Comparison of ENCODE assay signal across 24 mouse cellular contexts in genomic region chr7:114138261-114138660, GRCm38 (mm10). TPM values are rescaled to one million over a fixed set of nuclear protein-coding genes. Genes with fewer than 3 reads are reported as not detected.
DNase-seq lines count a peak whose midpoint lies in the region.
"Had no signal": no experiment of that assay in that cellular context is flagged by ENCODE, and none has a peak within 500 bp of the region (broad histone marks: within the 10 kb centered on the region; RNA-seq: fewer than 3 reads in every experiment).

No protein-coding gene starts in this region.

- H3K4me1 ChIP-seq in hindbrain, embryonic 10.5 days (replicated peaks), result 0 out of 2 replicates have a peak, but pooled peaks cover 8% of the 10 kb centered on the region
- H3K4me1 ChIP-seq: kidney, embryonic 15.5 days; limb, embryonic 13.5 days; lung, embryonic 15.5 days had no signal

- H3K27ac ChIP-seq in hindbrain, embryonic 10.5 days, result no peak overlapping the region
- H3K27ac ChIP-seq: gastrocnemius, adult 2 months; hindbrain, embryonic 15.5 days; kidney, embryonic 15.5 days; limb, embryonic 13.5 days; lung, embryonic 15.5 days; midbrain, embryonic 10.5 days; midbrain, embryonic 15.5 days; neural tube, embryonic 15.5 days had no signal

- H3K36me3 ChIP-seq in hindbrain, embryonic 10.5 days, result no peaks in the 10 kb centered on the region
- H3K36me3 ChIP-seq: hindbrain, embryonic 15.5 days; kidney, embryonic 15.5 days; limb, embryonic 13.5 days; lung, embryonic 15.5 days; midbrain, embryonic 10.5 days; midbrain, embryonic 15.5 days; neural tube, embryonic 15.5 days had no signal

- no peaks in the 10 kb centered on the region for H3K27me3 ChIP-seq in hindbrain, embryonic 10.5 days (ENCODE audit: insufficient read depth, poor library complexity, severe bottlenecking)
- H3K27me3 ChIP-seq: hindbrain, embryonic 15.5 days; kidney, embryonic 15.5 days; limb, embryonic 13.5 days; lung, embryonic 15.5 days; midbrain, embryonic 15.5 days; neural tube, embryonic 15.5 days had no signal

- no peak overlapping the region for H3K4me3 ChIP-seq in hindbrain, embryonic 10.5 days
- H3K4me3 ChIP-seq: erythroblast, embryonic 14.5 days; gastrocnemius, adult 2 months; hindbrain, embryonic 15.5 days; kidney, embryonic 15.5 days; limb, embryonic 13.5 days; lung, embryonic 15.5 days; midbrain, embryonic 10.5 days; midbrain, embryonic 15.5 days; neural tube, embryonic 15.5 days had no signal

- WGBS in hindbrain, embryonic 10.5 days, result 91% methylated on average over 2 of the region's 2 CpGs

- peak; percentile 26 for DNase-seq in left cerebral cortex, adult 11 months (ENCODE audit: low spot score)
- DNase-seq in left cerebral cortex, postnatal 4 days, result no peak
- DNase-seq in thymus, postnatal 25 days, result peak; percentile 19
- DNase-seq in thymus, postnatal 4 days, result no peak
- peak; percentile 31 to 88 for DNase-seq in left cerebral cortex, postnatal 25 days (ENCODE audit: low spot score in 2 of 2)
- no peak for DNase-seq in hindbrain, embryonic 10.5 days (ENCODE audit: low spot score)
- no peak for DNase-seq in retina, embryonic 14.5 days (ENCODE audit: low spot score)
- DNase-seq: adrenal gland, postnatal 25 days; cerebellum, adult 18-20 months; cerebellum, postnatal 10 days; gastrocnemius, adult 2 months; gastrocnemius, postnatal 36 days; heart, adult 18-20 months; heart, postnatal 4 days; kidney, adult 18-20 months; kidney, postnatal 25 days had no signal

- H3K9me3 ChIP-seq in hindbrain, embryonic 10.5 days, result no peaks in the 10 kb centered on the region
- H3K9me3 ChIP-seq: hindbrain, embryonic 15.5 days; kidney, embryonic 15.5 days; limb, embryonic 13.5 days; lung, embryonic 15.5 days; midbrain, embryonic 10.5 days; midbrain, embryonic 15.5 days; neural tube, embryonic 15.5 days had no signal

- intact Hi-C loops in left cerebral cortex, postnatal 4 days (cut with DNase I), result no loop called here
- intact Hi-C loops in left cerebral cortex, postnatal 25 days (cut with DNase I), result loop anchor here (1.0 to 5.0 kb wide), 4 partner anchors 43 to 71 kb away; no protein-coding TSS in a partner anchor

RNA-seq across cellular contexts. Expression of gene Rras2, which starts 20.7 kb away (rescaled TPM):
- total RNA-seq in left cerebral cortex, postnatal 4 days (2021), result 10 to 100 TPM; 71.3 to 74.0 TPM
- 10 to 100 TPM; 21.0 to 24.6 TPM for total RNA-seq in left cerebral cortex, postnatal 25 days (2021)
- polyA plus RNA-seq in hindbrain, embryonic 10.5 days (2016; fragmentation: Nextera tagmentation; extraction: Ambion mirVana), result 21.0 and 27.3 TPM in 2 replicates
- polyA plus RNA-seq: erythroblast, embryonic 14.5 days had no signal

Comparison
In these comparisons a context has a peak if more than half of its experiments do, and no peak if none do; other contexts are left out.
1. DNase-seq: peak in left cerebral cortex, adult 11 months (single experiment), thymus, postnatal 25 days (single experiment) and left cerebral cortex, postnatal 25 days (2 of 2); none in left cerebral cortex, postnatal 4 days (single experiment), thymus, postnatal 4 days (single experiment), hindbrain, embryonic 10.5 days (single experiment) and retina, embryonic 14.5 days (single experiment).